Mouse (Mus musculus) liver, adult 2 months (tissue): ENCODE results near the gene Rph3al. TPM values are rescaled to one million over a fixed set of nuclear protein-coding genes. Genes with fewer than 3 reads are reported as not detected.

Experiments used
- DNase-seq: peaks from one replicate; pipeline ENCODE4 v3.0.0-alpha.2; 2011; ENCODE audit warnings: low read depth, low spot score; ENCODE audit errors: extremely low read depth
- H3K27ac ChIP-seq: fragments of 200-500 bp; replicated peaks from 2 replicates; pipeline ENCODE4 v1.5.1; 2012; ENCODE audit warnings: low read depth, mild to moderate bottlenecking, control low read depth, inconsistent platforms, low read length; ENCODE audit not compliant: insufficient read depth
- H3K27me3 ChIP-seq: fragments of 200-500 bp; 2 replicates; pipeline ENCODE4 v1.6.1; 2012; ENCODE audit warnings: mild to moderate bottlenecking, moderate library complexity, low read length, inconsistent platforms; ENCODE audit not compliant: control insufficient read depth, insufficient read depth
- H3K36me3 ChIP-seq: fragments of 200-500 bp; 2 replicates; pipeline ENCODE4 v1.6.1; 2012; ENCODE audit warnings: low read length, inconsistent platforms; ENCODE audit not compliant: control insufficient read depth, insufficient read depth
- H3K4me1 ChIP-seq: fragments of 200-500 bp; 2 replicates; pipeline ENCODE4 v1.6.1; 2011; ENCODE audit warnings: low read length; ENCODE audit not compliant: control insufficient read depth, insufficient read depth
- H3K4me3 ChIP-seq: fragments of 200-500 bp; 2 replicates; pipeline ENCODE4 v1.5.1; 2011; ENCODE audit warnings: low read depth, mild to moderate bottlenecking, control low read depth, low read length, moderate library complexity; ENCODE audit not compliant: insufficient read depth
- H3K79me2 ChIP-seq: fragments of 200-500 bp; 2 replicates; pipeline ENCODE4 v1.6.1; 2012; ENCODE audit warnings: inconsistent platforms, mild to moderate bottlenecking, low read length, moderate library complexity; ENCODE audit not compliant: control insufficient read depth, insufficient read depth
- H3K9ac ChIP-seq: fragments of 200-500 bp; 2 replicates; pipeline ENCODE4 v1.6.1; 2012; ENCODE audit warnings: low read depth, mild to moderate bottlenecking, control low read depth, inconsistent platforms, low read length
- CTCF ChIP-seq: fragments of 200-500 bp; IDR thresholded peaks from 2 replicates; pipeline ENCODE4 v1.5.1; 2011; ENCODE audit warnings: low read depth, low read length, control low read depth
- POLR2A ChIP-seq: fragments of 200-500 bp; IDR thresholded peaks from 2 replicates; pipeline ENCODE4 v1.6.1; 2011; ENCODE audit warnings: low read length, control low read depth; ENCODE audit not compliant: insufficient read depth; ENCODE audit errors: extremely low read depth
- WGBS: fragments of 180-500 bp; shearing (Covaris S2); methylation state at CpG from one replicate; pipeline ENCODE4 v1.1.7; 2018; 5-methylcytosine and 5-hydroxymethylcytosine counted together
- polyA plus RNA-seq: library from polyadenylated mRNA; depleted of rRNA; stranded (reverse); fragments of >200 nt; gene quantifications from 2 replicates; pipeline ENCODE4 v1.2.3, GENCODE M21; 2012
- total RNA-seq: library from RNA; depleted of rRNA; stranded (reverse); fragments of >200 nt; gene quantifications from 2 replicates; pipeline ENCODE4 v1.2.3, GENCODE M21; 2014

Gene Rph3al
- total and polyA plus RNA-seq, 2 experiments: 1.3 to 2.4 TPM

DNA sequence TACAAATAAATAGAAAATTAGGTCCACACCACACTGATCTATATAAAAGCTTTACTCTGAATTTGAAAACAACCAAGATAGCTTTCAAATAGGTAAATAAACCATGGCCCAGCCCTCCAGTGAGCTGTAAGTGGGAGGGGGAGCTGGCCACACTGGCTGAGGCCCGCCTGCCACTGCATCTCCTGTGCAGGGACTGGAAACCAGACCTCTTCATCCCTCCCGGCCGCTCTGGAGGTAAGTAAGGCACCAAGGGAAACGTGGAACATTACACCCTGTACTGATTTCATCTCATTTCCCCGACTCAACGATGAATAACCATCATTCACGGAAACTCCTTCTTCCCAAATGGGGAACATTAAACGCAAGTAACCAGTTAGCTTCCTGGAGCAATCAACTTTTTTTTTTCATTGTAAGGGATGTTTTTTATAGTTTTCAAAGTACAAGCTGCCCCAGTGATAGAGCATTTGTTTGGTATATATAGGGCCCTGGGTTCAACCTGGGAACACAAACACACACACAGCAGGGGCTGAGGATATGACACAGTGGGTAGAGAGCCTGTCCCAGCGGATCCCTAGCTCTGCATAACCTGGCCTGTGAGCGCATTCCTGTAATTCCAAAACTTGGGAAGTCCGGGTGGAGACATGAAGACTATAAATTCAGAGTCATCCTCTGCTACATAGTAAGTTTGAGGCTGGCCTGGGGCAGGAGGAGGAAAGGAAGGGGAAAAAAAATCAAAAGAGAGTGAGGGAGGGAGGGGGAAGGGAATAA, 7.1 kb downstream of the Rph3al start:
- Histone ChIP-seq H3K4me1 (0 out of 2 replicates have a peak, but pooled peaks cover 2% of the 10 kb centered on the region), H3K36me3 (no peaks in the 10 kb centered on the region), H3K27ac (no peak overlapping the region), H3K4me3 (no peak overlapping the region), H3K79me2 (no peaks in the 10 kb centered on the region), H3K27me3 (no peaks in the 10 kb centered on the region), H3K9ac (no peak overlapping the region)
- 82% methylated on average over 11 of the region's 11 CpGs for WGBS
- DNase-seq: no peak
- no peak for TF ChIP-seq POLR2A

DNA sequence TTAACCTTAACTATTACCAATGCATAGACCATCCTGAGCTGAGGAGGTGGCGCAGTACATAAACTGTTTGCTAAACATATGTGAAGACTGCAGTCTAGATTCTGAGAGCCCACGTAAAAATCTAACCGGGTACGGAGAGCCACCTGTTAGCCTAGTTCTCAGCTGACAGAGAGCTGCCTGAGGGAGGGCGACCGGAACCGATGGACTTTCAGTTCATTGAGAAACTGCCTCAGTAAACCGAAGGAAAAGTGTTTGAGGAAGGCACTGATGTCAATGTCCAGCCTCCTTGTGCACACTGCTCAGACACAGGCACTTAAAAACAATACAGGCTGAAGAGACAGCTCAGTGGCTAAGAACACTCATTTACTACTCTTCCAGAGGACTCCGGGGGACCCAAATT, 8.0 kb downstream of the Rph3al start:
- Histone ChIP-seq H3K79me2 (no peaks in the 10 kb centered on the region), H3K9ac (no peak overlapping the region), H3K36me3 (no peaks in the 10 kb centered on the region), H3K27ac (no peak overlapping the region), H3K4me3 (no peak overlapping the region), H3K4me1 (no peaks in the 10 kb centered on the region), H3K27me3 (no peaks in the 10 kb centered on the region)
- DNase-seq: no peak
- no peak for TF ChIP-seq POLR2A
- no peak for TF ChIP-seq CTCF
- WGBS: 73% methylated on average over 9 of the region's 9 CpGs

DNA sequence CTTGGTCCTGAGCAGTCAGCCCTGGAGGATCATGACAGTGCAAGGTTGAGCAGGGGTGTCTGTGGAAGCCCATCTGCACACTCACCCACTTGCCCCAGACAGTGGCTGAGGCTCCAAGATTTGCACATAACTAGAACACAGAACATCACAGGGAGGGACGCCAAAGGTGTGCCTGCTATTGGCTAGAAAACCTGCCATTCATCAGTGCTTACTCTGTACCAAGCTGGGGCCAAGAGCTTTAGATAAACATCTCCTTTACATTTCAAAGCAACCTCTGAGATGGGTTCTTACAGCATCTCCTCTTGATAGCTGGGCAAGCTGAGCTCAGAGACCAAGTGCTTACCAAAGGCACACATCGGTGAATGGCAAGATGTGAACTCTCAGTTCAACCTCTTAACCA, 10.3 kb downstream of the Rph3al start:
- H3K9ac ChIP-seq: no peak overlapping the region
- no peak for DNase-seq

DNA sequence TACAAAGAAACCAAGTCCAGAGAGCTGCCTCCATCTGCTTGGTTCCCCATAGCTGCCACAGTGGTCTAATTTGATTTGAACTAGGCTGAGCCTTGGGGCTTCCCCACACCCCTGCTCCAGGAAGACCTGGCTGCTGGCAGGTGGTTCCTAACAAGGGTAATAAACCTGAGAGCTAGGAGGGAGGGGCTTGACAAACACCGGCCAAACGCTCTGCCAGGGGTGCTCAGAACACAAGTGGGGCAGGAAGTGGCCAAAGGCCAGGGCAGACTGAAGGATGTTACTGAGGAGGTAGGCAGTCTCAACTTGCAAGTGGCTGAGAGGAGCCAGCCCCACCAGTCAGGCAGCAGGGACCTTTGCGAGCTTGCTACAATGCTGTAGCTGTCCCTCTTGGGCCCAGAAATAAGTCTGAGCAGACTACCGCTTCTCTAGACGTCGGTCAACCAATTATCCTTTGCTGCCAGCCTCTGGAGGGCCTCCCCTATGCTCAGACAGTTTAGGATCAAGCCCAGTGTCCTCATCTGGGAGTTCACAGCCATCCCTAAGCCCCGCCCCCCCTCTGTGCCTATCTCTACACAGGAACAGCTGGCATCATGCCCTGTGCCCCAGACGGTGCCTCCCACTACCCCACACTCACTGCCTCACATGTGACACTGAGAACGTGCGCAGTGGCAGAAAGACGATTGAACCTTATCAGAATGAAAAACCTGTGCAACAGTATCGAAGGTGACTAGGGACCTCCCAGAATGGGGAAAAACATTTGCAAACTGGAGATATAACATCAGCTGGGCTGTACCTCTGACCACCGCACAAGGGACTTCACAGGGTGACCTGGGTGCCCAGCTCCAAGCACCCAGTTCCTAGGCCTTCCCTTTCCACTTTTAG, 11.6 kb downstream of the Rph3al start:
- 72% methylated on average over 13 of the region's 13 CpGs for WGBS
- Histone ChIP-seq H3K79me2 (no peaks in the 10 kb centered on the region), H3K27me3 (no peaks in the 10 kb centered on the region), H3K4me3 (no peak overlapping the region), H3K9ac (no peak overlapping the region), H3K4me1 (no peaks in the 10 kb centered on the region), H3K27ac (no peak overlapping the region), H3K36me3 (no peaks in the 10 kb centered on the region)
- TF ChIP-seq CTCF (no peak), POLR2A (no peak)
- no peak for DNase-seq

More for the DNA sequence above, 10.3 kb downstream of the Rph3al start:
- H3K27me3 ChIP-seq: no peaks in the 10 kb centered on the region
- TF ChIP-seq CTCF: no peak
- no peak for TF ChIP-seq POLR2A
- H3K4me3 ChIP-seq: no peak overlapping the region
- no peaks in the 10 kb centered on the region for H3K79me2 ChIP-seq
- 94% methylated on average over 2 of the region's 2 CpGs for WGBS
- H3K27ac ChIP-seq: no peak overlapping the region
- no peaks in the 10 kb centered on the region for H3K4me1 ChIP-seq
- H3K36me3 ChIP-seq: no peaks in the 10 kb centered on the region

DNA sequence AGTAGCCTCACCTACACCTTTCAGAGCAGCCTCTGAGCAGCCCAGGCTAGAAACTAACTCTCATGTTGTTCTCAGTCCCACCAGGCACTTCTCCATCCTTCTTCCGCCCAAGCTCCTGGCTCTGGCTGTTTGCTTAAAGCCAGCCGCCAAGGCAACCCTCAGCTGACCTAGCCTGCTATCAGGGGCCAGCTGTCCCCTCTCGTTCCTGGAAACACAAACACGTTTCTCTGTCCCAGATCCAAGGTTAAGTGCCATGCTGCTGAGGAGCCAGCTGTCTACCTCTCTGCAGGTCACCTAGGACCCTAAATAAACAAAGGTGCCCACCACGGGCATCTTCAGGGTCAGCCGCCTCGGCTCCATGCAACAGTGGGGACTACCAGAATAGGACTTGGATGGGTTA, 12.4 kb downstream of the Rph3al start:
- H3K27ac ChIP-seq: no peak overlapping the region
- H3K36me3 ChIP-seq: no peaks in the 10 kb centered on the region
- H3K27me3 ChIP-seq: no peaks in the 10 kb centered on the region
- TF ChIP-seq POLR2A (no peak), CTCF (no peak)
- 60% methylated on average over 7 of the region's 7 CpGs for WGBS
- no peaks in the 10 kb centered on the region for H3K79me2 ChIP-seq
- no peak overlapping the region for H3K9ac ChIP-seq
- H3K4me3 ChIP-seq: no peak overlapping the region
- H3K4me1 ChIP-seq: no peaks in the 10 kb centered on the region
- DNase-seq: no peak
